Mouse (Mus musculus) fibroblast of lung, adult 2 months (primary cell): ENCODE data around the gene Tbx1.

Source experiments
- DNase-seq: peaks from one replicate; pipeline ENCODE4 v3.0.0-alpha.2; 2011; ENCODE audit warnings: low read depth

The Tbx1 gene

DNA sequence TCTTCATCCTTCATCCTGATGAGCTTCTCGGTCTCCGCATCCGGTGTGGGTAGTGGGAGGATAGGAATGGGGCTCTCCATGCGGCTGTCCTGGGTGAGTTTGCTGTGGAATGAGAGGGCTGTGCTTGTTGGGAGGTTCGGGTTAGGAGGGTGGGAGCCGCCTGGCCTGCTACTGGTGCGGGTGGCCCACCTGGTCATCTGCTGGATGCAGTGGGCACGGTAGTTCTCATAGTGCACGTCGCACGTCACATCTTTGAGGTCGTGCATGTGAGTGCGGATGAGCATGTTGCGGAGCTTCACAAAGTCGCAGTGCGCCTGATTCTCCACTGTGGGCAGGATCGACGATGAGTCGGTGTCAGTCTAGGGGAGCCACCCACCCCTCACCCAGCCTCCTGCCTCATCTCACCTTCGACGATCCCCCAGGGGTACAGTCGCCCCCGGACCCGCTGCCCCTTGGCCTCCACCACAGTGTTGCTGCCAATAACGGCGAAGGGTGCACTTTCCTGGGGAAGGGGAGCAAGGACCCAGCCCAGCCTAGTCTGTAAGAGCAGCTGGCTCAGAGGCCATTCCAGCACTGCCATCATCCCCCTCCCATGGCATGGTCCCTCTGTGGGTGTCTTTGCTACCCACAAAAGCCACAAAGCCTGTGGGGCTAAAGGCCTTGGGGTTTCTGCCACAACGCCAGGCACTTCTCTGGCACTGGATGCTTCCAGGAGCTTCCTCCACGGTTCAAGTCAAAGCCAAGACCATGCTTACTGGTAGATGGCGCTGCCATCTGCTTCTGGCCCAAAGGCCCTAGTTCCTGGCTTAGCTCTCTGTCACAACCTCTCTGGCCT lies 32.7 kb upstream of the Tbx1 start:
- no peak for DNase-seq

DNA sequence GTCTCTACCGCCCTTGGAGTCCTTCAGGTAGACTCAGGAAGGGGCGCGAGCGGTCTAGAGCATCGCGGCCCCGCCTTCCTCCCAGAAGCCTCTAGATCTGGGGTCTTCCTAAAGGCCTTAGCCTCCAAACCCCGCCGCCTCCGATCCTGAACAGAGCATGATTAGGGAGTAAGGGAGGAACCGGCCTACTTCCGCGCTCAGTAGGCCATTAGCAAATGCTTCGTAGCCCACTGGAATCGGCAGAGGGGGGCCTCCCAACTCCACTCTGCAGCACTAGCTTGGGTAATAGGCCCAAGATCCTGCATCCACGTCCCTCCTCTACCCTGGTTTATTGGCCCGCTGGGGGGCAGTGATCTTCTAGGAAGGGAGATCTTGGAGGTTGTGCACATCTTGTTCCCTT lies 31.5 kb upstream of the Tbx1 start, which contains the start of gene Gp1bb:
TSS of gene Gp1bb (minus strand) at position 385 of the 400 bp plus-strand sequence.
- no peak for DNase-seq

DNA sequence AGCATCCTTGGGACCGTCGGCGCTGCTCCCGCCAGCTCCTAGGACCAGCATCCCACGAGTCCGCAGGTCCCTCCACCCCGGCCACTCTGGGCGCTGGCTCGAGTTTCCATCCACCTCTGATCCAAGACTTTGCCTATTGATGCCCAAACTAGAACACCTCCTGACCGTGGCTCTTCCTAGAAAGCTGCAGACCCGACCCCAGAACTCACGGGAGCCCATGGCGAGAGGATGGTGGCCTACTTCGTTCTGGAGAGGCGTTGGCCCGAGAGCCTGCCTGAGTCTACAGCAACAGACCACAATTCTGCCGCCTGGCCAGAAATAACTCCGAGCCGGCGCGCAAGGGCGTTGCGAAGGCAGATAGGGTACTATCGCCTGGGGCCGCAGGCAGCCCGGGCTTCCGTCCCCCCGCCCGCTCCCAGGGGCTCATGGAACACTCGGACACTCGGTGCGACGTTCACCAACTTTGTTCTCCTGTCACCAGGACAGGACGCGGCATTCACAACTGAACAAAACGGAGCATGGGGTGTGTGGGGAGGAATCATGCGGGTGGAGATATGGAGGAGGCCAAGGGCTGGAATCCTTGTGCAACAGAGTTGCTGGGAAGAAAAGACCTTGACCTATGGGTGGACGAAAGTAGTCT lies 31.0 kb upstream of the Tbx1 start:
- DNase-seq, result no peak

DNA sequence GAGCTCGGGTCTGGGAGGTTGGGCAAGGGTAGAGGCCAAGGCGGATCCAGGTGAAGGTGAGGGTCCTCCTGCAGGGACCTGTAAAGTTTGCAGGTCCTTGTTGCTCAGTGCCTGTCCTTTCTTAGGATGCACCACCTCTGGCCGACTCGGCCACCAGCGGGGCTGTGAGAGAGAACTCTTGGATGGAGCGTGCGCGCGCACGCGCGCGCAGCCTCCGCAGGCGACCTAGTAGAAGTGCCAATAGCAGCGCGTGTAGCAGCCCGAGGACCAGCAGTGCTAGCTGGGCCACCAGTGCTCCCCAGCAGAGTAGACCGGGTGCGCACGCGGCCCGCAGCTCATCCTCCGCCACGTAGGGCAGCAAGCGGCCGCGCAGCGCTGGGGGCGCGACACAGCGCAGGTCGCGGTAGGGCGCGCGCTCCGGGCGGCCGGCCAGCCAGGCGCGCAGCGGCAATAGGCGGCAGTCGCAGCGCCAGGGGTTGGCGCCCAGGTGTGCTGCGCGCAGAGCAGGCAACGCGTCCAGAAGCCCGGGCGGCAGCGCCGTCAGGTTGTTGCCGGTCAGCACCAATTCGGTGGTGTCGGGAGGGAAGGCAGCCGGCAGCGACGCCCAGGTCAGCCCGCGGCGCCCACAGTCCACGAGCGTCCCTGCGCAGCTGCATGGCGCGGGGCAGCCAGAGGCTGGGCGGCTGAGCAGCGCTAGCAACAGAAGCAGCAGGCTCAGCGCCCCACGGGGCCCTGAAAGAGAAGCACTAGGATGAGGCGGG lies 30.3 kb upstream of the Tbx1 start:
- DNase-seq, result no peak

DNA sequence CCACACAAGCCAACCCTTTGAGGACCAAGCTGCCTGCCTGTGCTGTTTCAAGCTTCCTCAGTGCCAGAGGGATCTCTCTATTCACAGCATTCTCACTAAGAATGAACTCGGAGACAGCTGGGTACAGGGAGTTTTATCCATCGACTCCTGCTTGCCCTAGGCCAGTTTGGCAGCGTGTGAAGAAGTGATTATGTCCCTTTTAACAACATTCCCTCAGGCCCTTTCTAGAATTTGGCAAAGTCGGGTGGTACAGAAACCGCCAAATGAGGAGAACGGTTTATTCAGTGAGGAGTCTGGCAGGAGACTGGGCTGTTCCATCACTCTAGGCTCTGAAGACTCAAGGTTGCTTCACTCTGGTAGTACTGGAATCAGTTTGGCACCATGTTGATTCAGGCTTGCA lies 29.7 kb upstream of the Tbx1 start:
- no peak for DNase-seq

DNA sequence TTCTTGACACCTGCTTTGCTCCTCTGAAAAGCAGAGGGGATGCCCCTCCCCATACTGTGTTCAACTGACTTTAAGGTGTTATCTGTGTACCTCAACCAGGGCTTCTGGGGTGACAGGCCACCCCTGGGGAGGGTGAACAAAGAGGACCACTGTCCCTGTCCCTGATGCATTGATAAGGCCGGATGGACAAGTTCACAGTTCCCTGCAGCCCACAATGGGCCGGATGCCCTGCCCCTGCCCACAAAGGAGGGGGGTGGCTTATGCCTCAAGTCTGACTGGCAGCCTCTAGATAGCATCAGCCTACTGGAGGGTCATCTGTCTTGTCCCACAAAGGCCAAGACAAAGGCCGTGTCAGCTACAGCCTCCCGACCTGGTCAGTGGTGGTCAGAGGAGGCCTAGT lies 28.6 kb upstream of the Tbx1 start:
- DNase-seq, result no peak

DNA sequence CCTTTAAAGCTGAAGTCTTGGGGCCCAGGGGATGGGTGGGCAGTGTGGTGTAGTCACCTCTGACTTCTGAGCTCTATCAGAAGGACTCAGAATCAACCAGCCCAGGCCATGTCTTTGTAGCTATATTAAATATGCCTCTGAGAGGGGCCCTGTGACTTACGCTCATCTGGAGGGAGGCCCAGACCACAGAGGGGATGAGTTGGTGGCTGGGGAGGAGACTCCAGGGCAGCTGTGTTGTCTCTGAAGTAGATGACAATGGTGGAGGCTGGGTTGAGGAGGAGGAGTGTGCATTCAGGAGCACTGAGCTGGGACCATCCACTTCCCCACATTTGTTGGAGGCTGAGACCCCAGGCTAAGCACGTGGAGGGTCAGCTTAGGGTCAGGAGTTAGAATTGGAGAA lies 27.8 kb upstream of the Tbx1 start:
- DNase-seq, result no peak

DNA sequence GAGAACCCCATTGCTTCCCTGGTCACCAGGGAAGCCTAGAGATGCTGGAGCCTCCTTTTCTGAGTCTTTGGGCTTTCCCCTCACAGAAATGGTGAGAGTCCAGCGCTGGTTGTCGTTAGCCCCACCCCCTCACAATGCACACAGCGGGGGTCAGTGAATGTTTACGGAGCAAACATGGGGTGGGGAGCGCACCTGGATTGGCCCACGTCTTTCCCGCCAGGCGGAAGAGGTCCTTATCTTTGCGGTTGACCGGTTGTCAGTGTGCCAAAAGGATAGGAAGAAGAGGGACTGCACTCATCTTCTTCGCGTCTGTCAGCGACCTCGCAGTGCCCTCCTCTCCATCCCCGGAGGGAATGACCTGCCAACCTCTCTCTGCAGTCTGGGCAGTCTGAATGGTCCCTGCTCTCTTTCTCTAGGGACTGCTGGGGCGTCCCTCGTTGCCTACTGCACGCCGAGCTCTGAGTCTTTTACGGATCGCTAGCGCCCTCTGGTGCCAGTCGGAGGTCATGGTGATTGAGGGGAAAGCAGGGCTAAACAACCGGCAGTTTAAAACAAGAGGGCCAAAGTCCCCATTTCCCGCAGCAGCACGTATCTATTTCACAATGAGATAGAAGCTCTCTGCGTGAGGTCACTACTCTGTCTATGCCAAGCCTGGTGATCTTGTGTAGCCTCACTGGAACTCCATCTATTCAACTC lies 27.0 kb upstream of the Tbx1 start:
- DNase-seq, result no peak

DNA sequence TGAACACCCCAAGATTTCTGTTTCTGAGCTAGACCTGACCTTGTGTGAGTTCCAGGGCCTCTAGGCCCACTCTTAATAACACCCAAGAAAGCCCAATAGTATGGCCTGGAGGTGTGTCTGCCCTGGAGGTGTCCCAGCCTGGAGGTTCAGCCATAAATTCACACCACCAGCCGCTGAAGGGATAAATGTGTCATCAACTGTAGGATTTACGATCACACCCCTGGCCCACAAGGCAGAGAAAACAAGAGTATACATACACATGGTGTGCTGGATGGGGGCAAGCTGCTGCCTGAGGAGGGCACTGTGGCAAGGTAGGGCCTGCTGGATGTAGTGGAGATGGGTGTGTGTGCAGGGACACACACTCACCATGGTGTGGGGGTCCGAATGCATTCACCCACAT lies 22.8 kb upstream of the Tbx1 start:
- no peak for DNase-seq

DNA sequence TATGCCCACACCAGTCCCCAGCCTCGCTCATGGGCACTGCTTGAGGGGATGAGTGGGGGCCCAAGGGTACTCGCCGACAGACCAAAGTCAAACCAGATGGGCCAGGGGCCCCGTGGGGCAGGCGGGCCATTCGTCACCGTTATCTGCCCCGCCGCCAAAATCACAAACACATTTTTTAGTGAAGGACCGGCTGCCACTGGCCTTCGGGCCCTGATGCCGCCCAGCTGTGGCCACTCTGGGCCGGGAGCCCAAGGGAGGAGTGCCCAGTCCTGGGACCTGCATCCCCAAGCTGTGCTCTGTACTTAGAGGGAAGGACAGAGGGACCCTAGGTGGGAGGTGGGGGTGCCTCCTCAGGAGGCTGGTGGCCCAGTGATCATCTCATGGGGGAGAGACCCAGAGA lies 21.3 kb upstream of the Tbx1 start:
- DNase-seq, result no peak

DNA sequence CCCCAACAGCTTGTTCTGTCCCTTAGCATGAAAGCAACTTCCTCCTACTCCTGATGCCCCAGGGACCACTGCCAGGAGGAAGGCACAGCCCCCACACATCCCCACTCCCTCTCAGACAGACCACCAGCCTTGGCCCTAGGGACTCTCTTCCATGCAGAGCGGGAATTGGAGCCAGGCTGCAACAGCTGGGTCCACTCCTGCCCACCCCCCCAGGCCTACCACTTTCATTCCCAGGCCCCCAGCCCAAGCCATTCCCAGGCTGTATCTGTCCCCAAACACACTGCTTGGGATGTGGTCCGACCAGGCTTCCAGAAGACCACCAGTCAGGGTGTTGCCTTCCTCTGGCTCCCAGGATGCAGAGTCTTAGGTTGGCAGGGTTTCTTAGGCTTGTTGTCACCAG lies 18.6 kb upstream of the Tbx1 start:
- DNase-seq, result no peak

DNA sequence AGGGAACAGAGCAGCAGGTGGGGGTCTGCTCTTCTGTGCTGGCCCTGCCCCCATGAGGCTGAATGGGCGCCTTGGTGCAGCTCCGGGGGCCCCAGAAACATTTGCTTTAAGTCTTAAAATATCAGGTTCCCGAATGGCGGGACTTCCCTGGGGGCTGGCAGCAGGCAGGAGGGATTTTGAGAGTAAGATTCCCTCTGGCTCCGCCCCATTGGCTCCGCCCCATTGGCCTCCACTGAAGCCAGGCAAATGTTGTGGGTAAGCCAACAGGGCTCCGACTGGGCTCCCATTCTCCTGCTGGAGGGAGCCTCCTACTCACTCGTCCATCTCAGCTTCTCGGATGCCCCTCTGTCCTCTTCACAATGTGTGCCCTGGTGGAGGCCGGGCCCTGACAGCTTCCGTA lies 17.8 kb upstream of the Tbx1 start:
- DNase-seq, result no peak

DNA sequence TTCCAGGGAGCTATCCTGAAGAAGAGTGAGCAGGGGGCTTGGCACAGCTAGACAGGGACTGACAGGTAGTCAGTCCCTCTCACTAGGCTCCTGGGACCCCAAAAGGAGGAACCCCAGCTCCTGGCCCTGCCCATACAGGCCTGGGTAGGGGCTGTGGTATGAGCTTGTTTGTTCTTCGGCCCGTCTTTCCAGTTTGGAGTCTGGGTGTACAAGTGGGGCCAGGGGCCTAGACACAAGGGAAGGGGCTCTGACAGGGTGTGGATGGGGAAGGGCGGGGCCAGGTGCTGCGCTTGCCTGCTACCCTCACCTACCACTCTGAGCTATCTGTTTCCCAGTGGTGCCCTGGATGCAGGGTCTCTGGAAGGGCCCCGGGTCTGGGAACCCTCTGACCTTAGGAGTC lies 15.2 kb upstream of the Tbx1 start:
- DNase-seq, result no peak

DNA sequence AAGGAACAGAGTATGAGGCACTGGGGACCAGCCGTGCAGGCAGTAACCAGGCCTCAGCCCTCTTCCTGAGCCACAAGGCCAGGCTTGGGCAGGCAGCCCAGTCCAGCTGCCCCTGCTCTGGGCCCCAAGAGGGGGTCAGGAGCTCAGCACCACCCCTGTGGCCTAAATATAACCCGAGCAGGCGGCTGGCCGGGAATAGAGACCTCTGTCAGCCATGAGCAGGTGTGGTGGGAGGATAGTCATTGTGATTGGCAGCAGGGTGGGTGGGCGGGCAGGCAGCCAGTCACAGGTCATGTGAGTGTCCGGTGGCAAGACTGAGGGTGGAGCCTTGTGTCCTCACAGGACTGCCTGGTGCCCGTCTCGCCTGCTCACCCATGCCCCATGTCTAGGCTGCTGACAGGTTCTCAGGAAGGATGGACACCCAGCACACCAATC lies 13.8 kb upstream of the Tbx1 start:
- no peak for DNase-seq

DNA sequence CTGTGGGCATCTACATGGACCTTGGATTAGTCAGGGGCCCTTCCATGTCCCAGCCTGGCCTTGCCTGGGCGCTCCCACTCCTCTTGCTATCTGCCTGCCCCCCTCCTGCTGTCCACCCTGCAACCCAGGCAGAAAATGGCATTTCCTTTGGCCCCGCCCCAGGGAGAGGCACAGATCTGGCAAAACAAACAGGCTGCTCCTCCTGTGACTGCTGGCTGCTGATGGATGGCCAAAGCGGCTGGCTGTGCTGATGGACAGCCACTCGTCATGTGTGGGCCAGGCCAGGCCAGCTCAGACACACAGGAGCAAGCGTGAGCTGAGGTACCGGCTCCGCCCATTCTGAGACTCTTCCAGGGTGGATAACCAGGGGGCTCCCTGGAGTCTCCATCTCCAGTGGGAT lies 11.0 kb upstream of the Tbx1 start:
- no peak for DNase-seq

DNA sequence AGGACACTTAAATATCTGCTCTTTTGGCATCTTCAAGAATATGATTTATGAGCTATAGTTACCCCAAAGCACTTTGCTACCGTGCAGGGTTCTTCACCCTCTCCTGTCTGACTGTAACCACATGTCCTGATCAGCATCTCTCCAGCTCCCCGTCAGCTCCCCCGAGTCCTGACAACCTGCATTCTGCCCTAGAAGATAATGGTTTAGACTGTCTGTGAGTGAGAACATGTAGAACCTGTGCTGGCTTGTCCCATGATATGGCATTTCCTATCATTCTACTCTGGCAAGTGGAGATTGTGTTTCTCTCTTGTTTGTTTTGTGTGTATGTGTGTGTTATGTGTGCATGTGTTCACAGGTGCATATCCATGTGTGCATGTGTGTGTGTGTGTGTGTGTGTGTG lies 7.5 kb upstream of the Tbx1 start:
- DNase-seq, result no peak

DNA sequence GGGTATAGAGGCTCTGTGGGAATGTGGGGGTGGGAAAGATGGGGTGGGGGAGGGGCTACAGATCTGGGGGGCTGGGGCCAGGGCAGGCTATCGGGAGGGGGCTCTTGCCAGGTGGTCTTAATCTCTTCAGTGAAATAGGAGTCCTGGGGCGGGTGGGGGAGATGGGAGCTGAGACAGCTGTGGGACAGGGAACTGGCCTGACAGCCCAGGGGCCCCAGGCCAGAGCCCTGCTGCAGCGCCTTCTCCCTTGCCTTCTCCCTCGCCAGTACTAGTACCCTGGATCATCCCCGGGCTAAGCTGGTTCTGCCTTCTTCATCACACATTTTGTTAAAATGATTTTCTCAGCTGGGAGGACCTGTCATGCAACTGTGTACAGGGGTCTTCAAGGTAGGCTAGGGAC lies 5.8 kb upstream of the Tbx1 start:
- no peak for DNase-seq

DNA sequence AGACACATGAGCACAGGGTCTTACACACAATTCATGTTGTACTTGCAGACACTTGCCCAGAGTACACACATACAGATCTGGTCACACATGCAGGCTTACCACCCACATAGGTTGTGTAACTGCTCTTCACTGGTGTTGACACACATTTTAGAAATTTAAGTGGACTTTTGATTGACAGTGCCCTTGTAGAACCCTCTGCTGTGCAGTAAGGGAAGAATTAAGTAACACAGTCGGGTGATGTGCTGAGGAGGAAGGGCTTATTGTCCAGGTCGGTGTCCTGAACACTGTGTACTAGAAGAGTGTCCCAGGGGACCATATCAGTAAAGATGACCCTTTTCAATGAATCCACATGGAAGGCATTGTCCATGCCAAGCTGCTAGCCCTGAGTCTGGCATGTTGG lies 3.5 kb upstream of the Tbx1 start:
- no peak for DNase-seq

DNA sequence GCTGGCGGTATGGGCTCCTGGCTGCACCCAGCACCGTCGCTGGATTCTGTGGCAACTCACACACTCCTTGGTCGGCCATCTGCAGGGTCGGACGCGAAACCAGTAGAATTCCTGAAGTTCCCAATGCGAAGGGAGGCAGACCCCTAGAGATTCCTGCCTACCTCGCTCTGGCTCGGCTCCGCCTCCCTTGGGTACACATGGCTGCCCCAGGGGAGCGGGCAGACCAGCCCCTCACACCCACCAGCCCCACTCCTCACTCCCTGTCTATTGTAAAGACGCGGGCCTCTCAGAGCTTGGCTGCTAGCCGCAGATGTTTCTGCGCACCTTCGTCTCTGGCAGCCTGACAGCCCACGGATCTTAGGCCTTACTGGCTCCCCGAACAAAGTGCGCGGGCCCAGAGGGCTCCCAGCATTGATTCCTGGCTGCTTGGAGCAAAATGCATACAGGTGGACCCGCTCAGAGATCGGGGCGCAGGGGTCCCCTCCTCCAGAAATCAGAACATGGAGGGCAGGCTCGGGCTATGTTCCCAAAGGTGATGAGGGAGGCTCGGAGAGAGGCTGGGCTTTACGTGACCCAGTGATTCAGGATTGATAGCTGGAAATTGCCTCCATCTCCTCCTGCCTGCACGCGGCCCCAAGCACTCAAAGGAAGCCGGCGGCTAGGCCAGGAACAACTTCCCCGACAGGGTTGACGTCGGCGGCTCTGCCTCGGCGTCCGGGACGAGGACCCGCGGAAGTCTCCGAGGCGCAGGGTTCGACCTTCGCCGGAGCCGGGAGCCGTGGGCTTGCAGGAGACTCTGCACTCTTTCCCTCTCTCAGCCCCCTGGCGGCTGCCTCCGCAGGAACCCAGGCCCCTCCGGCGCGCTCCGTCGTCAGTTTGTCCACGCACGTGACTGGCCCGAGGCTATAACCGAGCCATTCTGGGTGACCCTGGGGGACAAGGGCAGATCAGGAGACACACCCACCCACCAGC lies 862 bp upstream of the Tbx1 start:
- DNase-seq, result no peak

DNA sequence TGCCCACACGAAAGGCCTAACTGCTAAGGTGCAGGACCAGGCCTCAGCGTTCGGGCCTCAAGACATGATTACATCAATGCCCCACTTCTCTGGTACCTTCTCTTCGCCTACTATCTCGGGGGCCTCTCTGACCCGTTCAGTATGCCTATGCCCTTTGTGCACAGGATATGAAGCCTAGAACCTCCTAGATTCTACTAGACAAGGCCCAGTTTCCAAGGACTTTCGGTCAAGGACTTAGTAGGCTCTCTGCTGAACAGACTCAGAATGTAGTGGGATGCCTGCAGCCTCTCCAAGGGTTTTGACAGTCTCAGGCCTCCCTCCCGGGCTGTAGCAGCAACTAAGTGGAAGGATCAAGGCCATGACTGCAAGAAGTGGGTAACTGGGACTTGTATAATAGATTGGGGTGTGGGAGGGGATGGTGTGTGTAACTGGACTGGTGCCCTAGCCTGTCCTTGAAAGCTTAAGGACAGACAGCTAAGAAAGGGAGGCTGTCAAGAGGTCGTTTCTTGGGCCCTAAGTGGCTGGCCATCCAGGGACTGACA lies 1.3 kb downstream of the Tbx1 start:
- DNase-seq, result no peak

DNA sequence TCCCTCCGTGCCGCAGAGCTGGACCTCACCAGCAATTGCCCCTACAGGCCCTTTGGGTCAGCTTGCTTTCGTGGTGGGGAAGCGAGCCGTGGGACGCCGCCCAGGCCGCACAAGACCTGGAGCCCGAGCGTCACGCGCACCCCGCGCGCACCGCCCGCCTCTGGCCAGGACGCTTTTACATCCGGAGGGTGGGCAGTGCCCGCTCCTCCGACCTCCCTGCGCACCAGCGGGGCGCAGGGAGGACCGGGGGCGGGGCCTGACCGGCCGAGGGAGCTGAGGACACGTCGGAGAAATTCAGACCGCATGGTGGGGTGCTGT lies 1.8 kb downstream of the Tbx1 start:
- no peak for DNase-seq
